Mouse (Mus musculus): ENCODE measurements around the gene Grid1. TPM values are rescaled to one million over a fixed set of nuclear protein-coding genes. Genes with fewer than 3 reads are reported as not detected.

Grid1 gene
- polyA plus RNA-seq, 1 experiment, result not detected

DNA sequence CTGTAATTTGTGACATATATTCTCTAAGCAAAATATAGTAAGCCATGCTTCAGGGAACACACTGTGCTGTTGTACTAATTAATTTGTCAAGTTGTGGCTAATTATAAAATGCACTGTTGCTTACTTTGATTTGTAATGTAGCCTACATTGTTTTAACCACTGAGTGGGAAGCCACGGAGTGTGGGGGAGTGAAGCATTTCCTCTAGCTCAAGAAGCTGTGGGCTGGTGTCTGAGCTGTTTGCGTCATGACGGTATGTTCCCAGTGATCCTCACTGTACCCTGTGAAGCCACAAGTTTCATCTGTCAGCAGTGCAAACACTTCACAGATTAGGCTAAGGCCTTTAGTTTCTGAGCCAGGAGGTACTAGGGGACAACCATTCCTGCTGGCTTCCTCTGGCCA, 302.2 kb downstream of the Grid1 start:
- no peak overlapping the region for H3K4me3 ChIP-seq (ENCODE audit: insufficient read depth, low read depth, low read length)
- no peak overlapping the region for H3K27ac ChIP-seq (replicated peaks; ENCODE audit: low read depth, low read length)
- no peaks in the 10 kb centered on the region for H3K4me1 ChIP-seq (ENCODE audit: control insufficient read depth, insufficient read depth, insufficient read length, low read length)

DNA sequence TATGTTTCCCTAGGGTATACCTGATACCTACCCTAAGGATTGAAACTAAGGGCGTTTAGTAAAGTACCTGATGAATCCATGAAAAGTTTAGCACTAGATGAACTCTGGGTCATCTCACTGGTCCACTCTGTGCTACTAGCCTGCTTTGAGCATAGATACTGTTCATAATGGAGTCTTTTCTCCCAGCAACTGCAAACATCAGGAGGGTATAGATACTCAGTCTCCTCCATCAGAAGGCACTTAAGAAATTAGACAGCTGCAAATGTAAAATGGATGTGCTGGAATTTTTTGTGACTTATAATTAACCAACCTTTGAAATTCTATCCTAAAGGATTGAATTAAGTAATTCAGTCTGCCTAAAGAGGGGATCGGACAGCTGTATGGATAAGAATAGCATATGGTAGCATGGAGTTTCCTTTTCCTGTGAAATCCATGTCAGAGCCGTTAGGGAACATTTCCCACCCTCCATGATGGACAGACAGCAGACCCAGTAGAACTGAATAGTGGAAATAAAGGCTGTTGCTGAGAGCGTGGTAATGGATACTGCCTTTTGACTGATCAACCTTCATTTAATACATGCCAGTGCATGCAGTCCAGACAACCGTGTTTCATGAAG, 303.5 kb downstream of the Grid1 start:
- Histone ChIP-seq H3K4me1 (ENCODE audit: control insufficient read depth, insufficient read depth, insufficient read length, low read length) (no peaks in the 10 kb centered on the region), H3K4me3 (ENCODE audit: insufficient read depth, low read depth, low read length) (no peak overlapping the region), H3K27ac (replicated peaks; ENCODE audit: low read depth, low read length) (no peak overlapping the region)

- Histone ChIP-seq H3K27ac (replicated peaks; ENCODE audit: low read depth, low read length) (no peak overlapping the region), H3K4me1 (ENCODE audit: control insufficient read depth, insufficient read depth, insufficient read length, low read length) (no peaks in the 10 kb centered on the region), H3K4me3 (ENCODE audit: insufficient read depth, low read depth, low read length) (no peak overlapping the region)
Measured at GRCm38 (mm10) chr14:35127616-35128015, 307.7 kb downstream of the Grid1 start.

- H3K27ac ChIP-seq (replicated peaks; ENCODE audit: low read depth, low read length), result no peak overlapping the region
Measured at GRCm38 (mm10) chr14:35135056-35135455, 315.1 kb downstream of the Grid1 start.

DNA sequence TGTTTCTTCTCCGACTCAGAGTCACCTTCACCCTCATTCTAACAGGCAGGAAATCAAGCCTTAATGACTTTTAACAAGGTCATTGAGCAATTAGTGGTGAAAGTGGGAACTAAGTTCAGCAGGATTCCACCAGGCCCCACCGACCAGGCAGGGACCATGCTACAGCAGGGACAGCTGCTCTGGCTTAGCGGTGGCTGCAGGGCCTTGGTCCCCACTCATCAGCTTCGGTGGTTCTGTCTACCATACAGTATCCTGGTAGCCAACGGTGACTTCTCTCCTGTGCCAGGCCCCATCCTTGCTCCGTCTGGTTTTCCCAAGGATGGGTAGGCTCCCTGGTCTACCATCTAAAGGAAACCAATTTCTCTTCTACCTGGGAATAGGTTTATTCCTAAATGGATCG, 318.2 kb downstream of the Grid1 start:
- no peak overlapping the region for H3K27ac ChIP-seq (replicated peaks; ENCODE audit: low read depth, low read length)
- H3K4me1 ChIP-seq (ENCODE audit: control insufficient read depth, insufficient read depth, insufficient read length, low read length), result no peaks in the 10 kb centered on the region
- no peak overlapping the region for H3K4me3 ChIP-seq (ENCODE audit: insufficient read depth, low read depth, low read length)

More at GRCm38 (mm10) chr14:35135056-35135455, 315.1 kb downstream of the Grid1 start:
- H3K4me1 ChIP-seq (ENCODE audit: control insufficient read depth, insufficient read depth, insufficient read length, low read length), result no peaks in the 10 kb centered on the region
- no peak overlapping the region for H3K4me3 ChIP-seq (ENCODE audit: insufficient read depth, low read depth, low read length)

- H3K4me1 ChIP-seq (ENCODE audit: control insufficient read depth, insufficient read depth, insufficient read length, low read length), result no peaks in the 10 kb centered on the region
- H3K4me3 ChIP-seq (ENCODE audit: insufficient read depth, low read depth, low read length), result no peak overlapping the region
- no peak overlapping the region for H3K27ac ChIP-seq (replicated peaks; ENCODE audit: low read depth, low read length)
Measured at GRCm38 (mm10) chr14:35139824-35140223, 319.9 kb downstream of the Grid1 start.

DNA sequence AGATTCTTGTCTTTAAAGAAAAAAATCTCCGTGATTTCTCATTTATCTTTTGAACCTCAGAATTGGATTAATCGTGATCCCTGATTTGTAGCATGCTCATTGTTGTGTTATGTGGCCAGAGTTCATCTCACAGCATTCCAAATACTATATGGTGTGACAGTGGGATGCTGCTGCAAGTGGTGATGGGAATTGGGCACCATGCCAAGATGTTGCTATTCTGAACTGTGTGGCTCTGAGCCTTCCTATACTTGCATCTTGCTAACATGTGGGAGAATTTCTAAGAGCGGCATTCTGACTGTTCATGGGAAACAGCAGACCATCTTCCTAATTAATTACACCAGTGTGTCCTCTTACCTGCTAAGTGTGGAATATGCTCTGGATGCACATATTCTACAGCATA, 332.5 kb downstream of the Grid1 start:
- H3K27ac ChIP-seq (replicated peaks; ENCODE audit: low read depth, low read length), result no peak overlapping the region
- H3K4me3 ChIP-seq (ENCODE audit: insufficient read depth, low read depth, low read length), result no peak overlapping the region
- H3K4me1 ChIP-seq (ENCODE audit: control insufficient read depth, insufficient read depth, insufficient read length, low read length), result no peaks in the 10 kb centered on the region

DNA sequence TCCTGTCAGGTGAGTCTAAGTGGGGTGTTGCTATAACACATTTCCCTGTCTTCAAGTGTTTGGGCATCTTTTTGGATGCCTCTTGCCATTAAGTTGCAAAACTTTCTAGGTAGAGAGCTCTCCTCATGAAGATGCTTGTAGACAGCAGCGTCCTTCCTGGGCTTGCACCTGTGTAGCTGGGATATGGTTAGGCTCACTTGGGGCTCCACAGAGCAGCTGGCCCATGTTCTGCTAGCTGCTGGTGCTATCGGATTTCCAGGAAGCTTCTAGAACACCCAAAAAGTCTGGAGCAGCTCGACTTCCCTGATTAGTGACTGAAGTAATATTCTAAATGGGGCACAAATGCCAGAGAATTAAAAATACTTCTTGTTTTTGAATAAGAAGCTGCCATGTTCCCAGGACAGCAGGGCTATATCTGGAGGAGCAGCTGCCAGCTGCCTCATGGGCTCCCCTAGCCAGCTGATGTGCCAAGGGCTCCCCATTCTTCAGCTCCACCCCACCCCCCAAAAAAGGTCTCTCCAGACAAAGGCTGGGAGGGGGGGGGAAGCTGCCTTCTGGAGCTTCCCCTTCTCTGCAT, 333.9 kb downstream of the Grid1 start:
- Histone ChIP-seq H3K27ac (replicated peaks; ENCODE audit: low read depth, low read length) (no peak overlapping the region), H3K4me3 (ENCODE audit: insufficient read depth, low read depth, low read length) (no peak overlapping the region), H3K4me1 (ENCODE audit: control insufficient read depth, insufficient read depth, insufficient read length, low read length) (no peaks in the 10 kb centered on the region)

- Histone ChIP-seq H3K27ac (replicated peaks; ENCODE audit: low read depth, low read length) (no peak overlapping the region), H3K4me1 (ENCODE audit: control insufficient read depth, insufficient read depth, insufficient read length, low read length) (no peaks in the 10 kb centered on the region), H3K4me3 (ENCODE audit: insufficient read depth, low read depth, low read length) (no peak overlapping the region)
Measured at GRCm38 (mm10) chr14:35154364-35154763, 334.5 kb downstream of the Grid1 start.

DNA sequence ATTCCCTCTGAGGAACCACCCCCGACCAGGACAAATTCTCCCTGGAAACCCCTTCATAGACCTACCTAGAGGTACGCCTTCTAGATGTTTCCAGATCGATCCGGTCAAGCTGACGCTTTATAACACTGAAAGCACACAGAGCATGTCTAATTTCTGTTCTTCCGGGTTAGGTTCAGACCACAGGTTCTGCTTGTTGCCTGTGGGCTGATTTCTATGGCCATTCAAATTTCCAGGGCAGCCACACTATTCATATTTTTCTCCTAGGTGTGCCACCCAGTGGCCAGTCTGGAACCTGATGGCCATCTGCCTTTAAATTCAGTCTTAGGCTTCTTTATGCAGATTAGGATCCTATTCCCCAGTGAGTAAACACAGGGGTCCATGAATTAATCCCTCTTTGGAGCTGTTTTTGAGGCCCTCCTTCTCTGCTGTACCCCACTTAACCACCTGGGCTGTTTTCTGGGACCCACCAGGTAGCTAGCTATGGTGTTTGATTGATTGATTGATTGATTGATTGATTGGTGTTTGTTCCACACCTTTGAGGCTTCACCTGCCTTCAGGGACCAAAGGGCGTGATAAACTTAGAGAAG, 337.3 kb downstream of the Grid1 start:
- H3K4me1 ChIP-seq (ENCODE audit: control insufficient read depth, insufficient read depth, insufficient read length, low read length), result 0 out of 2 replicates have a peak, but pooled peaks cover 2% of the 10 kb centered on the region
- H3K4me3 ChIP-seq (ENCODE audit: insufficient read depth, low read depth, low read length), result no peak overlapping the region
- H3K27ac ChIP-seq (replicated peaks; ENCODE audit: low read depth, low read length), result no peak overlapping the region

- no peak overlapping the region for H3K27ac ChIP-seq (replicated peaks; ENCODE audit: low read depth, low read length)
- 0 out of 2 replicates have a peak, but pooled peaks cover 2% of the 10 kb centered on the region for H3K4me1 ChIP-seq (ENCODE audit: control insufficient read depth, insufficient read depth, insufficient read length, low read length)
- no peak overlapping the region for H3K4me3 ChIP-seq (ENCODE audit: insufficient read depth, low read depth, low read length)
Measured at GRCm38 (mm10) chr14:35159296-35159695, 339.4 kb downstream of the Grid1 start.

DNA sequence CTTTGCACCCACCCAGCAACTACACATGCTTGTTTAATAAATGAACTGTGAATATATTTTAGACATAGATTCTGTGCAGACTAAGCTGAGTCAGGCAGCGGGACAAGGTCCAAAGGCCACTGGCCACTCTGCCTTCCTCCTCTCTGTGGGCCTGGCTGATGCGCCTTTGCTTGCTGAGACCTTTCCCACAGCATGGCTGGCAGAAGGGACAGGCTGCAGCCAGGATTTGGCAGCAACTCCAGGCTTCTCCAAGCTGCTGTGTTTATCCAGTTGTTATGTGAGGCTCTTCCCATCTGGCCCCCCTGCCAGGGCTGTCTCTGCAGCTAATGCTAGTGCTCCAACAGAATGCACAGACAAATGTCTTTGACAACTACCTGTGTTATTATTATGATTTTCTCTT, 347.5 kb downstream of the Grid1 start:
- no peak overlapping the region for H3K27ac ChIP-seq (replicated peaks; ENCODE audit: low read depth, low read length)
- H3K4me3 ChIP-seq (ENCODE audit: insufficient read depth, low read depth, low read length), result no peak overlapping the region
- H3K4me1 ChIP-seq (ENCODE audit: control insufficient read depth, insufficient read depth, insufficient read length, low read length), result no peaks in the 10 kb centered on the region

DNA sequence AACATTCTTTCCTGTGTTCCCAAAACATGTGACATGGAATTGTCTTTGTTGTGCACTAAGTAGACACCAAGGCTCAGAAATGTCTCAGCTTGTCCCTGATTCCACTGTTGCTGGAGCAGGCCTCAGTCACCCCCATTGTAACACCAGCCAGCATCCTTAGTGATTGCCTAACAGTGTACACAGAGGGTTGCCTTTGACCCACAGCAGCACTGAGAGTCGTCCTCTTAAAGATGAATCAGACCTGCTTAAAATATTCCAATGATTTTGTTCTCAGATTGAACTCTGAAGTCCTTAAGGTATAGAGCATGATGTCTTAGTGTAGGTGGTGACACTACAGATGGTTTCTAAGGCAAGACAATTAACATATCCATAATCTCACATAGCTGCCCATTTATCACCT, 354.0 kb downstream of the Grid1 start:
- H3K4me1 ChIP-seq (ENCODE audit: control insufficient read depth, insufficient read depth, insufficient read length, low read length), result no peaks in the 10 kb centered on the region
- H3K4me3 ChIP-seq (ENCODE audit: insufficient read depth, low read depth, low read length), result no peak overlapping the region
- no peak overlapping the region for H3K27ac ChIP-seq (replicated peaks; ENCODE audit: low read depth, low read length)

DNA sequence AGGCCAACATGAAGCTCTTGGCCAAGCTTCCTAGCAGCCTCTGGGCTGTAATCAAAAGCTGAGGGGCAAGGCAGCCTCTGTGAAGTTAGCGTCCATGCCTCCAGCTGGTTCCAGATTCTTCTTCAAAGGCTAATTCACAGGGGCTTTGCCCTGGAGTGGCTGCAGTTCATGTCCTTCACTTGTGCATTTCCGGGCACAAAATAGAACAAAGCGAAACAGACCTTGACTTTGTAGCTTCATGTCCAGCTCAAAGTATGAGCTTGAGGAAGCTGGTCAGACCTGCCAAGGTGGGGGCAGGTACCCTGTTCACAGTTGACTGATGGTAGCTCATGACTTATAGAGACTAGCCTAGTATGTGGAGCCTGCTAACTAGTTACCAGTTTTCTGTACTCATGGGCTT, 356.1 kb downstream of the Grid1 start:
- Histone ChIP-seq H3K27ac (replicated peaks; ENCODE audit: low read depth, low read length) (no peak overlapping the region), H3K4me1 (ENCODE audit: control insufficient read depth, insufficient read depth, insufficient read length, low read length) (no peaks in the 10 kb centered on the region), H3K4me3 (ENCODE audit: insufficient read depth, low read depth, low read length) (no peak overlapping the region)

GRCm38 (mm10) chr14:35179076-35179475, 359.2 kb downstream of the Grid1 start:
- no peaks in the 10 kb centered on the region for H3K4me1 ChIP-seq (ENCODE audit: control insufficient read depth, insufficient read depth, insufficient read length, low read length)
- no peak overlapping the region for H3K4me3 ChIP-seq (ENCODE audit: insufficient read depth, low read depth, low read length)
- no peak overlapping the region for H3K27ac ChIP-seq (replicated peaks; ENCODE audit: low read depth, low read length)

DNA sequence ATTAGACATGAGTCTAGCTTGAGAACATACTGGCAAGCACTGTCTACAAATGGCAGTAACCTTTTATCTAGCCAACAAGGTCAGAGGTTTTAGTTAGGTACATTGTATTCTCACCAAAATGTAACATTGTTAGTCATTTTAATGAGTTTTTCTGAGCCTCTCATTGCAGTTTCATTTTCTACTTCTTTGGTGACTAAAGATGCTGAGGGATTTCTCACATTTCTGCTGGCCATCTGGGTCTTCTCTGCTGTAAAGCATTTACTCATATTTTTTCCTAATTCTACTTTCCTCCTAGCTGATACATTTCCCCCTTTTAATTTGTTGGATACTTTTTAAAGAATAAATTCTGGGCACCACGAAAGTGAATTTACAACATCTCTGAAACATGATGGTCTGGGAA, 365.5 kb downstream of the Grid1 start:
- H3K4me3 ChIP-seq (ENCODE audit: insufficient read depth, low read depth, low read length), result no peak overlapping the region
- no peaks in the 10 kb centered on the region for H3K4me1 ChIP-seq (ENCODE audit: control insufficient read depth, insufficient read depth, insufficient read length, low read length)
- H3K27ac ChIP-seq (replicated peaks; ENCODE audit: low read depth, low read length), result no peak overlapping the region

Data from brown adipose tissue, adult 24 weeks (tissue).